Mouse (Mus musculus) ES-E14 (cell line): Measurements from ENCODE around the gene Tlcd2.

Source experiments
- CHD2 ChIP-seq: IDR thresholded peaks from 2 replicates; pipeline ENCODE4 v1.6.1; 2014; ENCODE audit warnings: mild to moderate bottlenecking, low read depth, low read length, inconsistent platforms
- HCFC1 ChIP-seq: IDR thresholded peaks from 2 replicates; pipeline ENCODE4 v1.6.1; 2012; ENCODE audit warnings: low read length, inconsistent platforms, borderline replicate concordance; ENCODE audit not compliant: insufficient read depth
- MAFK ChIP-seq: IDR thresholded peaks from 2 replicates; pipeline ENCODE4 v1.6.1; 2014; ENCODE audit warnings: mild to moderate bottlenecking, low read depth, low read length, inconsistent platforms; ENCODE audit not compliant: insufficient read depth
- ZC3H11A ChIP-seq: IDR thresholded peaks from 2 replicates; pipeline ENCODE4 v1.6.1; 2012; ENCODE audit warnings: low read depth, mild to moderate bottlenecking, inconsistent platforms, low read length, borderline replicate concordance
- ZNF384 ChIP-seq: IDR thresholded peaks from 2 replicates; pipeline ENCODE4 v1.6.1; 2012; ENCODE audit warnings: low read depth, low read length, inconsistent platforms

- TF ChIP-seq ZNF384 (no peak), ZC3H11A (no peak), HCFC1 (no peak), CHD2 (no peak), MAFK (no peak)
These were observed 48.5 kb downstream of the Tlcd2 start, which contains the start of gene Rilp for GRCm38 (mm10) chr11:75509741-75510626.
